Mouse (Mus musculus) stomach, embryonic 15.5 days (tissue): ENCODE measurements around the gene Mctp1. TPM values are rescaled to one million over a fixed set of nuclear protein-coding genes. Genes with fewer than 3 reads are reported as not detected.

Source experiments
- ATAC-seq: fragments of 200-750 bp; cut with Nextera tagmentation; 2 replicates; pipeline ENCODE4 v1.8.0; 2017; ENCODE audit warnings: low read depth, moderate number of reproducible peaks, moderate TSS enrichment; ENCODE audit not compliant: insufficient read depth, low FRiP score
- H3K27ac ChIP-seq: fragments of 300-500 bp; sonication (generic); 2 replicates; pipeline ENCODE4 v1.5.1; 2015; ENCODE audit warnings: mild to moderate bottlenecking, inconsistent platforms
- H3K27me3 ChIP-seq: fragments of 300-500 bp; sonication (generic); replicated peaks from 2 replicates; pipeline ENCODE4 v1.6.1; 2015; ENCODE audit warnings: inconsistent platforms
- H3K36me3 ChIP-seq: fragments of 300-500 bp; sonication (generic); 2 replicates; pipeline ENCODE4 v1.6.1; 2015; ENCODE audit warnings: inconsistent platforms
- H3K4me1 ChIP-seq: fragments of 300-500 bp; sonication (generic); 2 replicates; pipeline ENCODE4 v1.6.1; 2015; ENCODE audit warnings: inconsistent platforms
- H3K4me2 ChIP-seq: fragments of 300-500 bp; sonication (generic); 2 replicates; pipeline ENCODE4 v1.6.1; 2015; ENCODE audit warnings: mild to moderate bottlenecking, inconsistent platforms
- H3K4me3 ChIP-seq: fragments of 300-500 bp; sonication (generic); replicated peaks from 2 replicates; pipeline ENCODE4 v1.5.1; 2015; ENCODE audit warnings: inconsistent platforms
- H3K9ac ChIP-seq: fragments of 300-500 bp; sonication (generic); 2 replicates; pipeline ENCODE4 v1.6.1; 2015; ENCODE audit warnings: inconsistent platforms
- H3K9me3 ChIP-seq: fragments of 300-500 bp; sonication (generic); 2 replicates; pipeline ENCODE4 v1.6.1; 2016; ENCODE audit warnings: inconsistent platforms
- WGBS: fragments of 180-500 bp; shearing (Covaris S2); methylation state at CpG from one replicate; pipeline ENCODE4 v1.1.7; 2015; 5-methylcytosine and 5-hydroxymethylcytosine counted together
- polyA plus RNA-seq: library from polyadenylated mRNA; unstranded; fragments of >200 nt; fragmentation: Nextera tagmentation; extraction: Ambion mirVana; gene quantifications from 2 replicates; pipeline ENCODE4 v1.2.1, GENCODE M21; 2015

The Mctp1 gene
- polyA plus RNA-seq, 1 experiment from 2014 or later: 1.6 TPM

DNA sequence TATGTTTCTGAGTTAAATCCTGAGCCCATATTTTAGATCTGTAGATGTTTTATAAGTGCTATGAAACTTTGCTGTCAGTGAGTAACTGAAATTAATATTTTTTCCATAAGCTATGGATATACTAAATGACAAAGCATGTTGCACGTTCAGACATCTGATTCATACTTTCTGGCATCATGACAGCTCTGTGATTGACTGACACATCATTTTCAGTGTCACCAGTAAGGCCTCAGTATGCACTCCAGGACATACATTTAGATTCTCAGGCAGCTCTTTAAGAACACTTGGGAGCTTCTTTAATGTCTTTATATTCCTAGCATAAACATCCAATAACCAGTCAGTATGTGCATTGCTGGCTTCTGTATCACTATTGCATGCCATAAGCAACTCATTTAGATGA lies 659.0 kb downstream of the Mctp1 start:
- Histone ChIP-seq H3K27me3 (no peaks in the 10 kb centered on the region), H3K36me3 (no peaks in the 10 kb centered on the region)
- 60% methylated on average over 1 of the region's 1 CpGs for WGBS

DNA sequence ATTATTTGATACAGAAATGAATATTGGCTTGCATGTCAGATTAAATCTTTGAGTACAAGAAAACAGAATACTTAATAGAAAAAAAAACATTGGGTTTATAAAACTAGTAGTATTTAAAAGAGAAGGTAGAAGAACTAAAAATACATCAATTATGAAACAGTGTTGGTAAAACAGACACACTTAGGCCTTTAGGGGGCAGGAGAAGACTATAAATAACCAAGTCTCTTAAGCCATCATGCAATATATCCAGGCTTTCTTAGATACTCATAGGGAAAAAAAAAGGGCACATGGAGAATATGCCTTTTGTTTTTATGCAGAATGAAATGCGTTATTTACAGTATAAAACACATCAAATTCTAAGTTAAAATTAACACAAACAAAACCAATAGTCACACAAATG lies 661.0 kb downstream of the Mctp1 start:
- H3K4me1 ChIP-seq: no peaks in the 10 kb centered on the region
- no peak overlapping the region for H3K4me2 ChIP-seq
- 78% methylated on average over 1 of the region's 1 CpGs for WGBS
- H3K36me3 ChIP-seq: no peaks in the 10 kb centered on the region
- no peaks in the 10 kb centered on the region for H3K27me3 ChIP-seq
- ATAC-seq: no peak
- no peak overlapping the region for H3K9ac ChIP-seq
- no peaks in the 10 kb centered on the region for H3K9me3 ChIP-seq
- H3K27ac ChIP-seq: no peak overlapping the region
- no peak overlapping the region for H3K4me3 ChIP-seq

More for the DNA sequence above, 659.0 kb downstream of the Mctp1 start:
- H3K9me3 ChIP-seq: no peaks in the 10 kb centered on the region
- H3K4me3 ChIP-seq: no peak overlapping the region
- no peak overlapping the region for H3K27ac ChIP-seq
- no peak overlapping the region for H3K9ac ChIP-seq
- no peak overlapping the region for H3K4me2 ChIP-seq
- no peak for ATAC-seq
- H3K4me1 ChIP-seq: no peaks in the 10 kb centered on the region

GRCm38 (mm10) chr13:77046416-77046815 lies 662.1 kb downstream of the Mctp1 start:
- 82% methylated on average over 10 of the region's 10 CpGs for WGBS
- no peaks in the 10 kb centered on the region for H3K36me3 ChIP-seq
- no peak overlapping the region for H3K4me2 ChIP-seq
- H3K4me3 ChIP-seq: no peak overlapping the region
- H3K27ac ChIP-seq: no peak overlapping the region
- H3K9me3 ChIP-seq: no peaks in the 10 kb centered on the region
- no peaks in the 10 kb centered on the region for H3K4me1 ChIP-seq
- H3K9ac ChIP-seq: no peak overlapping the region
- ATAC-seq: no peak
- no peaks in the 10 kb centered on the region for H3K27me3 ChIP-seq

DNA sequence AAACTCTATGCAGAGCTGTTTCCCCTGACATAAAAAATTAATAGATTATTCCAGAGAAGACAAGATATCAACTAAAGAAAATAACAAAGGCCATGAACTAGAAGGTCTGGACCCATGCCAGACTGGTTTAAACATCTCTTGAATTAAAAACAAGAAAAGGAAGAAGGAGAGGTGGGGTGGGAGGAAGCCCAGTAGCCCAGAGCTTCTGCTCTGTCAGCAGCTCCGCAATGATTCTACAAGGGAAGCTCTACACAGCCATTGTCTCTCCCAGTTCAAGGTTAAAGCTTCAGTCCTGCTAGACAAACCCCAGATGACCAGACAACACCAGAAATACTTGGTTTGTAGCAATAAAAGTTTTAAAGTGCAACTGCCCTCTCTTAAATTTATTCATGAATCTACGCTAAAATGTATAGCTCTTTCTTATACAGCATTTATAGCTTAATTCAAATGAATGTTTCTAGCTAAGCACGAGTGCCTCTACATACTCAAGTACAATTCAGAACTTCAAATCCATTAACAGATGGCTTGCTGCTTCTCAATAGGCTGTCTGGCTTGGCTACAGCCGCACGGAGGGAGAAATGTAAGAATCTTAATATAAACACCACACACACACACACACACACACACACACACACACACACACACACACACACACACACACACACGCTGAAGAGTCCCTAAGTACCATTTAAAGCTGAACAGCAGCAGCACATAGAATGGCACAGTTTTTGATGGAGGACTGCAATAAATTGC lies 663.0 kb downstream of the Mctp1 start:
- Histone ChIP-seq H3K4me2 (no peak overlapping the region), H3K4me1 (no peaks in the 10 kb centered on the region), H3K4me3 (no peak overlapping the region), H3K27me3 (no peaks in the 10 kb centered on the region), H3K9ac (no peak overlapping the region), H3K27ac (peak overlapping the region; percentile 31; the same call in 1 of the 2 replicates), H3K9me3 (no peaks in the 10 kb centered on the region), H3K36me3 (no peaks in the 10 kb centered on the region)
- peak; percentile 38; the same call in 1 of the 2 replicates for ATAC-seq
- 49% methylated on average over 6 of the region's 6 CpGs for WGBS

GRCm38 (mm10) chr13:77048461-77048860 lies 664.1 kb downstream of the Mctp1 start:
- H3K27me3 ChIP-seq: no peaks in the 10 kb centered on the region
- H3K4me2 ChIP-seq: no peak overlapping the region
- ATAC-seq: peak; percentile 53; the same call in 1 of the 2 replicates
- no peak overlapping the region for H3K27ac ChIP-seq
- no peaks in the 10 kb centered on the region for H3K9me3 ChIP-seq
- H3K4me1 ChIP-seq: no peaks in the 10 kb centered on the region
- H3K4me3 ChIP-seq: no peak overlapping the region
- no peaks in the 10 kb centered on the region for H3K36me3 ChIP-seq
- 59% methylated on average over 1 of the region's 1 CpGs for WGBS
- H3K9ac ChIP-seq: no peak overlapping the region

DNA sequence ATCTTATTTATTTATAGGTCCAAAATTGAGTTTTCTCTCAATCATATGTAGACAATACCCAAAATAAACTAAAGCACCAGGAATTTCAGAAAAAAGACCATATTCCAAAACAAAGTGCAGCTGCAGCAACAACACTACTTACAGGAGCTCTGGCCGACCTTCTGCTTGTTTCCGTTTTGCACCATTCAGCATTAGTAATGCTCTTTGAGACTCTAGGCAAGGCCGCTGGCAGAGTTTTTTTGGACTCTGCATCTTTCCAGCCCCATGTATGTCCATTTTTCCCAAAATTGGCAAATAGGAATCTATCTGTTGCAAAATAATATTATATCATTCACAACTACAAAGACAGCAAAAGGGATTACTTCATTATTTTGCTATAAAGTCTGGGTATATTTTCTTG lies 665.4 kb downstream of the Mctp1 start:
- H3K36me3 ChIP-seq: no peaks in the 10 kb centered on the region
- H3K9ac ChIP-seq: no peak overlapping the region
- H3K4me3 ChIP-seq: no peak overlapping the region
- H3K9me3 ChIP-seq: no peaks in the 10 kb centered on the region
- H3K4me2 ChIP-seq: no peak overlapping the region
- no peaks in the 10 kb centered on the region for H3K27me3 ChIP-seq
- ATAC-seq: no peak
- WGBS: 63% methylated on average over 3 of the region's 3 CpGs
- H3K27ac ChIP-seq: no peak overlapping the region
- H3K4me1 ChIP-seq: no peaks in the 10 kb centered on the region

- no peaks in the 10 kb centered on the region for H3K27me3 ChIP-seq
- H3K4me1 ChIP-seq: no peaks in the 10 kb centered on the region
- no peak overlapping the region for H3K4me2 ChIP-seq
- no peak overlapping the region for H3K9ac ChIP-seq
- H3K4me3 ChIP-seq: no peak overlapping the region
- 87% methylated on average over 1 of the region's 1 CpGs for WGBS
- H3K27ac ChIP-seq: no peak overlapping the region
- H3K9me3 ChIP-seq: no peaks in the 10 kb centered on the region
- ATAC-seq: no peak
- H3K36me3 ChIP-seq: no peaks in the 10 kb centered on the region
These were observed 678.9 kb downstream of the Mctp1 start for GRCm38 (mm10) chr13:77063221-77063620.

GRCm38 (mm10) chr13:77068847-77069246 lies 684.5 kb downstream of the Mctp1 start:
- Histone ChIP-seq H3K9me3 (no peaks in the 10 kb centered on the region), H3K4me2 (no peak overlapping the region), H3K4me1 (no peaks in the 10 kb centered on the region), H3K36me3 (0 out of 2 replicates have a peak, but pooled peaks cover 3% of the 10 kb centered on the region), H3K4me3 (no peak overlapping the region), H3K27ac (no peak overlapping the region), H3K9ac (no peak overlapping the region), H3K27me3 (no peaks in the 10 kb centered on the region)
- ATAC-seq: no peak
- whole genome bisulfite sequencing: 94% methylated on average over 1 of the region's 1 CpGs

DNA sequence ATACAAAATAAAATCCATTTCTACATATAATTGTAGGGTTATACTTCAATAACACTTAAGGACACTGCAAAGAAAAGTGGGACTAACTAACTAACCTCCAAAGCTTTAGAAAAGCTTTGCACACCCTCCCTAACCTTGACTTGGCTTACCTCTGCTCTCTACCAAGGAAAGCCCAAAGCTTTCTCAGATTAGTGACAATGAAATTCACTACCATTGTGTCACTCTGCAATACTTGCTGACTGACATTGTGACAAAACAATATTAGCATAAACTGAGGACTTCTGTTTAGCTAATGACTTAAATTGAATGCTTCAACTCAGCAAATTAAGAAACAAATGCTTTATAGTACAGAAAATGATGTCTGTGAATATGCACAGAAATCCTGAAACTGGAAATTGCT lies 687.7 kb downstream of the Mctp1 start:
- no peaks in the 10 kb centered on the region for H3K4me1 ChIP-seq
- peaks cover 5% of the 10 kb centered on the region for H3K36me3 ChIP-seq
- no peak overlapping the region for H3K4me2 ChIP-seq
- H3K27me3 ChIP-seq: no peaks in the 10 kb centered on the region
- H3K9ac ChIP-seq: no peak overlapping the region
- no peak overlapping the region for H3K4me3 ChIP-seq
- ATAC-seq: no peak
- no peaks in the 10 kb centered on the region for H3K9me3 ChIP-seq
- no peak overlapping the region for H3K27ac ChIP-seq

Other genes starting within 250 kb of the Mctp1 start
- not detected in 2 replicates for gene Fam81b, start 79.5 kb upstream of the Mctp1 start, polyA plus RNA-seq